8 mouse cellular contexts compared by ENCODE assay signal in the genomic region with DNA sequence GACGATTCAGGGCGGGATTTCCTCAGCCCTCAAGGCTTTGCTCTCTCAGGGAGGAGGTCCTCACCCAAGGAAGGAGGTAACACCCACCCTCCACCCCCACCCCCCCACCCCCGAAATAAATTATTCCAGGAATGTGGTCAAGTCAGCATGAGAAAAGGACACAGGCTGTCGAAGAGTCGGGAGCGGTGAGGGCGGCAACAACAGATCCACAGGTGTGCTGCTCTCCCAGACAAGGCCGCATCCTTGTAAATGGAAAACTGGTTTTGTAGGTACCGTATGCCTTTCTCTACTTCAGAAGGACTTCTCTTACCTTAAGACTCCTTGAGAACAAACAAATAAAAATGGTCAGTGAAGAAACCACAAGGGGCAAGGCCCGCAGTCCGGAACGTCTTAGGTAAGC. TPM values are rescaled to one million over a fixed set of nuclear protein-coding genes. Genes with fewer than 3 reads are reported as not detected.
DNase-seq lines count a peak whose midpoint lies in the region; ATAC-seq and TF ChIP-seq lines count a peak whose summit lies in the region.

A gene (plus strand): TSS at position 200 of the 400 bp plus-strand sequence.

- H3K27ac ChIP-seq in layer of hippocampus, adult 2 months = no peak within 1 kb of the TSS
- no peak within 1 kb of the TSS for H3K27ac ChIP-seq in bone marrow, adult 2 months (ENCODE audit: control insufficient read depth, insufficient read depth, low read depth, low read length, poor library complexity)
- H3K27ac ChIP-seq in intestine, embryonic 16.5 days (ENCODE audit: low read length) = no peak within 1 kb of the TSS

- no peaks in the 10 kb centered on the region for H3K4me1 ChIP-seq in bone marrow, adult 2 months (ENCODE audit: control insufficient read depth, insufficient read depth, low read length)
- no peaks in the 10 kb centered on the region for H3K4me1 ChIP-seq in intestine, embryonic 16.5 days (ENCODE audit: control insufficient read depth, insufficient read depth, low read length)
- 0 out of 2 replicates have a peak, but pooled peaks cover 3% of the 10 kb centered on the region for H3K4me1 ChIP-seq in megakaryocyte, embryonic 14.5 days

- no peaks in the 10 kb centered on the region for H3K9me3 ChIP-seq in intestine, embryonic 16.5 days (ENCODE audit: control insufficient read depth, low read length)
- H3K9me3 ChIP-seq in megakaryocyte, embryonic 14.5 days = no peaks in the 10 kb centered on the region

- no peaks in the 10 kb centered on the region for H3K27me3 ChIP-seq in intestine, embryonic 16.5 days (replicated peaks; ENCODE audit: control insufficient read depth, insufficient read depth, low read length)
- peaks cover 3% of the 10 kb centered on the region for H3K27me3 ChIP-seq in megakaryocyte, embryonic 14.5 days (replicated peaks)

- no peak for TF ChIP-seq CTCF in layer of hippocampus, adult 2 months (conservative IDR thresholded peaks at IDR 0.05)
- no peak for TF ChIP-seq CTCF in bone marrow, adult 2 months (IDR thresholded peaks at IDR 0.05; ENCODE audit: control insufficient read depth, insufficient read depth, low read length)

- no peak for DNase-seq in layer of hippocampus, adult 2 months (ENCODE audit: low spot score in 2 of 2)
- no peak for DNase-seq in layer of hippocampus, adult 9-10 months (ENCODE audit: low spot score)
- no peak for DNase-seq in gastrocnemius, postnatal 4 days (ENCODE audit: low spot score in 2 of 2)
- DNase-seq in ovary, postnatal 10 days (ENCODE audit: low spot score) = no peak
- no peak for DNase-seq in ovary, adult 18-20 months (ENCODE audit: low spot score)

- no peak for ATAC-seq in intestine, embryonic 16.5 days

- no peak within 1 kb of the TSS for H3K4me2 ChIP-seq in intestine, embryonic 16.5 days (ENCODE audit: low read depth, low read length)

- H3K36me3 ChIP-seq in intestine, embryonic 16.5 days (ENCODE audit: control insufficient read depth, insufficient read depth, low read length) = no peaks in the 10 kb centered on the region
- no peaks in the 10 kb centered on the region for H3K36me3 ChIP-seq in megakaryocyte, embryonic 14.5 days (replicated peaks; ENCODE audit: low read length)

- 83% methylated on average over 12 of the region's 12 CpGs for WGBS in bone marrow, adult 2 months
- 38% methylated on average over 12 of the region's 12 CpGs for WGBS in intestine, embryonic 16.5 days

- no peak for TF ChIP-seq POLR2A in bone marrow, adult 2 months (IDR thresholded peaks at IDR 0.05; ENCODE audit: borderline replicate concordance, control insufficient read depth, low read depth, low read length)

- H3K4me3 ChIP-seq in layer of hippocampus, adult 2 months = no peak within 1 kb of the TSS
- no peak within 1 kb of the TSS for H3K4me3 ChIP-seq in bone marrow, adult 2 months (replicated peaks; ENCODE audit: control insufficient read depth, low read depth, low read length)
- H3K4me3 ChIP-seq in intestine, embryonic 16.5 days (ENCODE audit: low read length) = no peak within 1 kb of the TSS
- H3K4me3 ChIP-seq in megakaryocyte, embryonic 14.5 days (replicated peaks) = no peak within 1 kb of the TSS

- no peak within 1 kb of the TSS for H3K9ac ChIP-seq in intestine, embryonic 16.5 days (ENCODE audit: low read depth, low read length)

RNA-seq across cellular contexts. Expression of the gene that starts here (rescaled TPM):
- 100 to 1,000 TPM; 214 to 221 TPM for total RNA-seq in layer of hippocampus, adult 2 months (2021)
- polyA plus RNA-seq in bone marrow, adult 2 months (2011; ENCODE audit: insufficient read depth, insufficient read length, low replicate concordance, missing spikeins) = 394 and 479 TPM in 2 replicates
- 100 to 1,000 TPM; 370 to 450 TPM for total RNA-seq in gastrocnemius, postnatal 4 days (2021)
- polyA plus RNA-seq in intestine, embryonic 16.5 days (2015; fragmentation: Nextera tagmentation; extraction: Ambion mirVana) = 300 and 319 TPM in 2 replicates
- 385 and 1,065 TPM in 2 replicates for polyA plus RNA-seq in megakaryocyte, embryonic 14.5 days (2012; ENCODE audit: insufficient read depth, low replicate concordance)
